Mouse (Mus musculus): Measurements from ENCODE around the gene Cbx2. TPM values are rescaled to one million over a fixed set of nuclear protein-coding genes. Genes with fewer than 3 reads are reported as not detected.

The Cbx2 gene
- polyA plus RNA-seq (2012; fragmentation: generic; extraction: Trizol), result 14.8 TPM
- long read RNA-seq, experiment 1, partial matches to known transcripts, result 0 of 4 reads
- long read RNA-seq, experiment 1, other reads (novel, unspliced or antisense), result 1 of 4 reads
- long read RNA-seq, experiment 2, transcript Cbx2-201 (5 exons, 3,807 nt), result major isoform, 92 of 106 reads
- long read RNA-seq, experiment 2, partial matches to known transcripts, result 4 of 106 reads
- long read RNA-seq, experiment 2, other reads (novel, unspliced or antisense), result 10 of 106 reads

GRCm38 (mm10) chr11:119022895-119023615 is at the start of gene Cbx2:
TSS of gene Cbx2 (plus strand) at chr11:119022962.
- H3ac ChIP-seq (ENCODE audit: control insufficient read depth, insufficient read length, low read depth), result peak within 1 kb of the TSS; percentile 69
- H3K79me2 ChIP-seq (ENCODE audit: control insufficient read depth, insufficient read depth), result peaks cover 48% of the 10 kb centered on the region
- peaks cover 34% of the 10 kb centered on the region for H3K79me3 ChIP-seq (ENCODE audit: low read depth)
- TF ChIP-seq CEBPB (IDR thresholded peaks at IDR 0.05; ENCODE audit: low read depth) (no peak), CTCF (IDR thresholded peaks at IDR 0.05; ENCODE audit: control insufficient read depth, insufficient read depth, insufficient read length) (peak; percentile 11), MAX (IDR thresholded peaks at IDR 0.05) (peak; percentile 47), FOSL1 (IDR thresholded peaks at IDR 0.05; ENCODE audit: insufficient read depth, low read length, poor library complexity, severe bottlenecking) (no peak)
- H3K4me3 ChIP-seq (ENCODE audit: insufficient read depth, poor library complexity, severe bottlenecking), result peak within 1 kb of the TSS; percentile 67
- H3K36me3 ChIP-seq (ENCODE audit: control insufficient read depth, insufficient read depth), result peaks cover 16% of the 10 kb centered on the region
- H3K27me3 ChIP-seq (ENCODE audit: control insufficient read depth, insufficient read depth, insufficient read length), result no peaks in the 10 kb centered on the region

- TF ChIP-seq MYOD1 (IDR thresholded peaks at IDR 0.05; ENCODE audit: control insufficient read depth, insufficient read length, low read depth) (no peak), USF1 (IDR thresholded peaks at IDR 0.05; ENCODE audit: low read depth) (no peak), MYOG (IDR thresholded peaks at IDR 0.05; ENCODE audit: control insufficient read depth, extremely low read depth, insufficient read length) (no peak)
- no peaks in the 10 kb centered on the region for H3K79me3 ChIP-seq (ENCODE audit: low read depth)
- no peak overlapping the region for H3K4me3 ChIP-seq (ENCODE audit: insufficient read depth, poor library complexity, severe bottlenecking)
- H3K27me3 ChIP-seq (ENCODE audit: control insufficient read depth, insufficient read depth, insufficient read length), result peaks cover 64% of the 10 kb centered on the region
- no peaks in the 10 kb centered on the region for H3K36me3 ChIP-seq (ENCODE audit: control insufficient read depth, insufficient read depth)
- H3ac ChIP-seq (ENCODE audit: control insufficient read depth, insufficient read length, low read depth), result no peak overlapping the region
- H3K79me2 ChIP-seq (ENCODE audit: control insufficient read depth, insufficient read depth), result no peaks in the 10 kb centered on the region
These were observed 48.4 kb upstream of the Cbx2 start for GRCm38 (mm10) chr11:118974340-118974739.

- Histone ChIP-seq H3K79me2 (ENCODE audit: control insufficient read depth, insufficient read depth) (no peaks in the 10 kb centered on the region), H3K4me3 (ENCODE audit: insufficient read depth, poor library complexity, severe bottlenecking) (no peak overlapping the region), H3K79me3 (ENCODE audit: low read depth) (no peaks in the 10 kb centered on the region), H3K27me3 (ENCODE audit: control insufficient read depth, insufficient read depth, insufficient read length) (peaks cover 58% of the 10 kb centered on the region), H3ac (ENCODE audit: control insufficient read depth, insufficient read length, low read depth) (no peak overlapping the region), H3K36me3 (ENCODE audit: control insufficient read depth, insufficient read depth) (no peaks in the 10 kb centered on the region)
- peak; percentile 2 for TF ChIP-seq CTCF (IDR thresholded peaks at IDR 0.05; ENCODE audit: control insufficient read depth, insufficient read depth, insufficient read length)
- TF ChIP-seq MYOD1 (IDR thresholded peaks at IDR 0.05; ENCODE audit: control insufficient read depth, insufficient read length, low read depth), result no peak
These were observed 47.3 kb upstream of the Cbx2 start for GRCm38 (mm10) chr11:118975427-118975826.

- no peaks in the 10 kb centered on the region for H3K36me3 ChIP-seq (ENCODE audit: control insufficient read depth, insufficient read depth)
- no peaks in the 10 kb centered on the region for H3K79me3 ChIP-seq (ENCODE audit: low read depth)
- H3K4me3 ChIP-seq (ENCODE audit: insufficient read depth, poor library complexity, severe bottlenecking), result no peak overlapping the region
- H3K27me3 ChIP-seq (ENCODE audit: control insufficient read depth, insufficient read depth, insufficient read length), result peaks cover 58% of the 10 kb centered on the region
- no peaks in the 10 kb centered on the region for H3K79me2 ChIP-seq (ENCODE audit: control insufficient read depth, insufficient read depth)
- TF ChIP-seq USF1 (IDR thresholded peaks at IDR 0.05; ENCODE audit: low read depth), result no peak
- TF ChIP-seq MYOG (IDR thresholded peaks at IDR 0.05; ENCODE audit: control insufficient read depth, extremely low read depth, insufficient read length), result no peak
- no peak for TF ChIP-seq CTCF (IDR thresholded peaks at IDR 0.05; ENCODE audit: control insufficient read depth, insufficient read depth, insufficient read length)
- no peak for TF ChIP-seq MYOD1 (IDR thresholded peaks at IDR 0.05; ENCODE audit: control insufficient read depth, insufficient read length, low read depth)
- TF ChIP-seq MAX (IDR thresholded peaks at IDR 0.05), result no peak
- no peak for TF ChIP-seq CEBPB (IDR thresholded peaks at IDR 0.05; ENCODE audit: low read depth)
- no peak for TF ChIP-seq FOSL1 (IDR thresholded peaks at IDR 0.05; ENCODE audit: insufficient read depth, low read length, poor library complexity, severe bottlenecking)
- no peak overlapping the region for H3ac ChIP-seq (ENCODE audit: control insufficient read depth, insufficient read length, low read depth)
These were observed 46.8 kb upstream of the Cbx2 start for GRCm38 (mm10) chr11:118975917-118976316.

GRCm38 (mm10) chr11:118980388-118980787 is 42.4 kb upstream of the Cbx2 start:
- no peaks in the 10 kb centered on the region for H3K79me2 ChIP-seq (ENCODE audit: control insufficient read depth, insufficient read depth)
- peaks cover 51% of the 10 kb centered on the region for H3K27me3 ChIP-seq (ENCODE audit: control insufficient read depth, insufficient read depth, insufficient read length)
- H3K79me3 ChIP-seq (ENCODE audit: low read depth), result no peaks in the 10 kb centered on the region

More at GRCm38 (mm10) chr11:118980388-118980787, 42.4 kb upstream of the Cbx2 start:
- no peak overlapping the region for H3ac ChIP-seq (ENCODE audit: control insufficient read depth, insufficient read length, low read depth)
- TF ChIP-seq FOSL1 (IDR thresholded peaks at IDR 0.05; ENCODE audit: insufficient read depth, low read length, poor library complexity, severe bottlenecking), result no peak
- no peak for TF ChIP-seq MAX (IDR thresholded peaks at IDR 0.05)
- no peak for TF ChIP-seq USF1 (IDR thresholded peaks at IDR 0.05; ENCODE audit: low read depth)
- no peak for TF ChIP-seq MYOG (IDR thresholded peaks at IDR 0.05; ENCODE audit: control insufficient read depth, extremely low read depth, insufficient read length)
- no peaks in the 10 kb centered on the region for H3K36me3 ChIP-seq (ENCODE audit: control insufficient read depth, insufficient read depth)
- no peak overlapping the region for H3K4me3 ChIP-seq (ENCODE audit: insufficient read depth, poor library complexity, severe bottlenecking)
